Mouse (Mus musculus) heart, embryonic 11.5 days (tissue): ENCODE results near the gene Thsd4. TPM values are rescaled to one million over a fixed set of nuclear protein-coding genes. Genes with fewer than 3 reads are reported as not detected.

ENCODE experiments used
- ATAC-seq: fragments of 200-750 bp; cut with Nextera tagmentation; replicated peaks from 2 replicates; pipeline ENCODE4 v1.8.0; 2017; ENCODE audit warnings: moderate library complexity; ENCODE audit not compliant: insufficient number of reproducible peaks, low FRiP score, low TSS enrichment
- H3K27ac ChIP-seq: fragments of 300-500 bp; sonication (generic); 2 replicates; pipeline ENCODE4 v1.5.1; 2014; ENCODE audit warnings: mild to moderate bottlenecking, low read depth, low read length
- H3K27me3 ChIP-seq: fragments of 300-500 bp; sonication (generic); 2 replicates; pipeline ENCODE4 v1.6.1; 2014; ENCODE audit warnings: mild to moderate bottlenecking, low read length, mixed read lengths; ENCODE audit not compliant: control insufficient read depth, insufficient read depth
- H3K36me3 ChIP-seq: fragments of 300-500 bp; sonication (generic); 2 replicates; pipeline ENCODE4 v1.6.1; 2014; ENCODE audit warnings: mild to moderate bottlenecking, low read length, moderate library complexity, mixed read lengths; ENCODE audit not compliant: control insufficient read depth, insufficient read depth
- H3K4me1 ChIP-seq: fragments of 300-500 bp; sonication (generic); 2 replicates; pipeline ENCODE4 v1.6.1; 2014; ENCODE audit warnings: low read length; ENCODE audit not compliant: control insufficient read depth, insufficient read depth
- H3K4me2 ChIP-seq: fragments of 300-500 bp; sonication (generic); 2 replicates; pipeline ENCODE4 v1.6.1; 2014; ENCODE audit warnings: mild to moderate bottlenecking, moderate library complexity
- H3K4me3 ChIP-seq: fragments of 300-500 bp; sonication (generic); 2 replicates; pipeline ENCODE4 v1.5.1; 2014; ENCODE audit warnings: low read depth, low read length
- H3K9ac ChIP-seq: fragments of 300-500 bp; sonication (generic); 2 replicates; pipeline ENCODE4 v1.6.1; 2014; ENCODE audit warnings: mild to moderate bottlenecking, low read depth, low read length, moderate library complexity
- H3K9me3 ChIP-seq: fragments of 300-500 bp; sonication (generic); replicated peaks from 2 replicates; pipeline ENCODE4 v1.6.1; 2016; ENCODE audit warnings: low read length; ENCODE audit not compliant: control insufficient read depth
- WGBS: fragments of 180-500 bp; shearing (Covaris S2); extraction: QIAGEN DNeasy Blood & Tissue Kit; methylation state at CpG from one replicate; pipeline ENCODE4 v1.1.7; 2014; ENCODE audit not compliant: insufficient replicate concordance; 5-methylcytosine and 5-hydroxymethylcytosine counted together
- polyA plus RNA-seq: library from polyadenylated mRNA; unstranded; fragments of >200 nt; fragmentation: Nextera tagmentation; extraction: Ambion mirVana; gene quantifications from 2 replicates; pipeline ENCODE4 v1.2.1, GENCODE M21; 2014

Gene Thsd4
- polyA plus RNA-seq, 1 experiment from 2014 or later, result 14.6 TPM

DNA sequence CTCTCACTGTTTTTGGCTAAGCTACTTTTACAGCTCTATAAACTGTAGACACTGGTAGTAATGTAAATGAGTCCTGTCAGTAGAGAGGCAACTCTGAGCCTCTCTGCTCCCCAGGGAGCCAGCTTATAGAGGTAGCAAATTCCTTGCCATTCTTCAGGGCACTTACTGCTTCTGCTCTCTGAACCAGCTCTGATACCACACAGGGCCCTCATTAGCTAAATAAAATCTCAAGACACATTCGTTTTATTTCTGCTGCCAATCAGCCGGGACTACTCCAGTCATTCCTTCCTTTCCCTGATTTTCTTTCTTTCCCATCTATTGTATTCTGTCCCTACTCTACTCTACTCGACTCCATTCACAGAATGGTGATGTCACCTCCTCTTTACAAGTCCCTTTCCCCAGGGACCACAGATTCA is 236.8 kb downstream of the Thsd4 start:
- H3K9me3 ChIP-seq, result no peaks in the 10 kb centered on the region
- H3K9ac ChIP-seq, result no peak overlapping the region
- no peak overlapping the region for H3K4me2 ChIP-seq
- ATAC-seq, result no peak
- 45% methylated on average over 3 of the region's 3 CpGs for WGBS
- peaks cover 6% of the 10 kb centered on the region for H3K4me1 ChIP-seq
- no peak overlapping the region for H3K4me3 ChIP-seq
- H3K36me3 ChIP-seq, result no peaks in the 10 kb centered on the region
- no peaks in the 10 kb centered on the region for H3K27me3 ChIP-seq
- no peak overlapping the region for H3K27ac ChIP-seq

- no peak overlapping the region for H3K4me3 ChIP-seq
- no peak overlapping the region for H3K4me2 ChIP-seq
- WGBS, result 85% methylated on average over 1 of the region's 1 CpGs
- H3K27me3 ChIP-seq, result no peaks in the 10 kb centered on the region
- peaks cover 11% of the 10 kb centered on the region for H3K4me1 ChIP-seq
- H3K27ac ChIP-seq, result no peak overlapping the region
- ATAC-seq, result no peak
- no peaks in the 10 kb centered on the region for H3K36me3 ChIP-seq
- H3K9me3 ChIP-seq, result no peaks in the 10 kb centered on the region
- H3K9ac ChIP-seq, result no peak overlapping the region
Observed at GRCm38 (mm10) chr9:60284318-60284717, 237.5 kb downstream of the Thsd4 start.

- Histone ChIP-seq H3K9ac (no peak overlapping the region), H3K36me3 (no peaks in the 10 kb centered on the region), H3K27ac (no peak overlapping the region), H3K9me3 (no peaks in the 10 kb centered on the region), H3K4me3 (no peak overlapping the region), H3K4me1 (peaks cover 11% of the 10 kb centered on the region), H3K4me2 (no peak overlapping the region), H3K27me3 (no peaks in the 10 kb centered on the region)
- ATAC-seq, result no peak
- whole genome bisulfite sequencing, result 53% methylated on average over 3 of the region's 3 CpGs
Observed at GRCm38 (mm10) chr9:60283546-60283945, 238.3 kb downstream of the Thsd4 start.

- H3K27ac ChIP-seq, result no peak overlapping the region
- H3K9me3 ChIP-seq, result no peaks in the 10 kb centered on the region
- WGBS, result 76% methylated on average over 11 of the region's 11 CpGs
- H3K27me3 ChIP-seq, result no peaks in the 10 kb centered on the region
- peaks cover 14% of the 10 kb centered on the region for H3K4me1 ChIP-seq
- H3K36me3 ChIP-seq, result no peaks in the 10 kb centered on the region
- no peak overlapping the region for H3K9ac ChIP-seq
- no peak for ATAC-seq
- no peak overlapping the region for H3K4me3 ChIP-seq
- no peak overlapping the region for H3K4me2 ChIP-seq
Observed at GRCm38 (mm10) chr9:60281281-60281680, 240.6 kb downstream of the Thsd4 start.

GRCm38 (mm10) chr9:60280786-60281185 is 241.1 kb downstream of the Thsd4 start:
- no peaks in the 10 kb centered on the region for H3K27me3 ChIP-seq
- H3K4me2 ChIP-seq, result no peak overlapping the region
- H3K9me3 ChIP-seq, result no peaks in the 10 kb centered on the region
- no peak overlapping the region for H3K9ac ChIP-seq
- 75% methylated on average over 5 of the region's 5 CpGs for WGBS
- H3K27ac ChIP-seq, result no peak overlapping the region
- H3K36me3 ChIP-seq, result no peaks in the 10 kb centered on the region
- no peak overlapping the region for H3K4me3 ChIP-seq
- no peak for ATAC-seq
- H3K4me1 ChIP-seq, result peaks cover 18% of the 10 kb centered on the region

DNA sequence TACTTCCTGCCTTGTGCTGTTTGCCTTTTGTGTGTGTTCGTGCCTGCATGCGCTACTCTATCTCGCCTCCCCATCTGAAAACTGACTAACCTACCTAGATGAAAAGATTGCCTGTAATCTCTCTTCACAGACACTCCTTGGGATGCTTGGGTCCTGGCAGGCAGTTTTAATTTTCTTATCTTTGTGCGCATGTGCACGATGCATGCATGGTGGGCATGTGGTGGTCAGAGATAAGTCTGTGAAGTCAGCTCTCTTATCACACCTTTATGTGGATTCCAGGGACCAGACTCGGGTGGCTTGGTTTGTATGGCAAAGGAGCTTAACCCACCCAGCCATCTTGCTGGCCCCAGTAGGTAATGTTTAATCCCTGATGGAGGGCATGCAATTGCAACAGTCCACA is 242.3 kb downstream of the Thsd4 start:
- Histone ChIP-seq H3K36me3 (no peaks in the 10 kb centered on the region), H3K9me3 (no peaks in the 10 kb centered on the region), H3K4me1 (peaks cover 18% of the 10 kb centered on the region), H3K9ac (no peak overlapping the region), H3K27ac (no peak overlapping the region), H3K27me3 (no peaks in the 10 kb centered on the region), H3K4me3 (no peak overlapping the region), H3K4me2 (peak overlapping the region; percentile 6; the same call in 1 of the 2 replicates)
- ATAC-seq, result peak; percentile 86
- WGBS, result 37% methylated on average over 6 of the region's 6 CpGs

DNA sequence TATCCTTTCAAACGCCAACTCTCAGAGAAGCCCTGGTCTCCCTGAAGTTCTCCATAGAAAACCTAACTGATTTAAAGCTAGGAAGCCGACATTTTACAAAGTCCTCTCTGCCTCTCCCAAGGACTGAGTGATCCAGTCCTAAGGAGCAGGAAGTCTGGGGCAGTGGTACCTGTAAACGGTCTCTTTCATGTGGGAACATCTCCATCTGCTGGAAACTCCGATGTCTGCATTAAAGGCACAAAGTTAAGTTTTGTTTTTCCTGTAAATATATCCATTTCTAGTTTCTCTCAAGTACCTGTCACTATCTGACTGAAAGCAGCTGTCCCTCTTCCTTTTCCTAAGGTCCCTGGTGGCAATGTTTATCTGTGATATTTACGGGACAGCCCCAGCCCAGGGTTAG is 245.5 kb downstream of the Thsd4 start:
- H3K4me2 ChIP-seq, result no peak overlapping the region
- H3K27me3 ChIP-seq, result no peaks in the 10 kb centered on the region
- no peaks in the 10 kb centered on the region for H3K36me3 ChIP-seq
- no peak for ATAC-seq
- no peak overlapping the region for H3K9ac ChIP-seq
- H3K4me3 ChIP-seq, result no peak overlapping the region
- peaks cover 26% of the 10 kb centered on the region for H3K4me1 ChIP-seq
- H3K27ac ChIP-seq, result no peak overlapping the region
- no peaks in the 10 kb centered on the region for H3K9me3 ChIP-seq
- WGBS, result 21% methylated on average over 5 of the region's 5 CpGs

- Histone ChIP-seq H3K27me3 (no peaks in the 10 kb centered on the region), H3K9me3 (no peaks in the 10 kb centered on the region), H3K36me3 (no peaks in the 10 kb centered on the region), H3K27ac (no peak overlapping the region), H3K9ac (no peak overlapping the region), H3K4me3 (no peak overlapping the region), H3K4me2 (no peak overlapping the region), H3K4me1 (peaks cover 22% of the 10 kb centered on the region)
- ATAC-seq, result no peak
- 27% methylated on average over 12 of the region's 12 CpGs for WGBS
Observed at GRCm38 (mm10) chr9:60275410-60276159, 246.3 kb downstream of the Thsd4 start.

DNA sequence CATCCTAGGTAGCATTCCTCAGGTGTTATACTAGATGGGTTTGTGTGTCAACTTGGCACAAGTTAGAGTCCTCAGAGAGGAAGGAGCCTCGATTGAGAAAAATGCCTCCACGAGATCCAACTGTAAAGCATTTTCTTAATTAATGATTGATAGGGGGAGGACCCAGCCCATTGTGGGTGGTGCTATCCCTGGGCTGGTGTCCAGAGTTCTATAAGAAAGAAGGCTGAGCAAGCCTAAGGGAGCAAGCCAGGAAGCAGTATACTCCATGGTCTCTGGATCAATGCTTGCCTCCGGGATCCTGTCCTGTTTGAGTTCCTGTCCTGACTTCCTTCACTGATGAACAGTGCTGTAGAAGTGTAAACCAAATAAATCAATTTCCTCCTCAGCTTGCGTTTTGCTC is 247.3 kb downstream of the Thsd4 start:
- H3K4me3 ChIP-seq, result no peak overlapping the region
- H3K36me3 ChIP-seq, result no peaks in the 10 kb centered on the region
- no peak overlapping the region for H3K4me2 ChIP-seq
- H3K27me3 ChIP-seq, result no peaks in the 10 kb centered on the region
- ATAC-seq, result no peak
- H3K9me3 ChIP-seq, result no peaks in the 10 kb centered on the region
- H3K27ac ChIP-seq, result no peak overlapping the region
- no peak overlapping the region for H3K9ac ChIP-seq
- peaks cover 15% of the 10 kb centered on the region for H3K4me1 ChIP-seq
- WGBS, result 71% methylated on average over 4 of the region's 4 CpGs
